Mouse (Mus musculus): ENCODE measurements around the gene Irgc1. TPM values are rescaled to one million over a fixed set of nuclear protein-coding genes. Genes with fewer than 3 reads are reported as not detected.

Irgc1 gene
- polyA plus RNA-seq, 1 experiment from 2014 or later, result 0.29 TPM

DNA sequence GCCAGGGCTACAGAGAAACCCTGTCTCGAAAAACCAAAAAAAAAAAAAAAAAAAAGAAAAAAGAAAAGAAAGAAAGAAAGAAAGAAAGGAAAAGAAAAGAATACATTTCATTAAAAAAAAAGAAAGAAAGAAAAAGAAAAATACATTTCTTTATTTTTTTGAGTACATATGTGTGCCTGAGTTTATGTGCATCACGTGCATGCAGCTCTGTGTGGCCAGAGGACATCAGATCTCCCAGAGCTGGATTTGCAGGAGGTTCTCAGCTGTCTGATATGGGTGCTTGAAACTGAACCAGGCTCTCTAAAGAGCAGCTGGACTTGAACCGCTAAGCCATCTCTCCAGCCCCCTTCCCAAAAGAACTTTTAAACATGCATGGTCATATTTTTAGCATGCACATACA, 58.0 kb downstream of the Irgc1 start:
- WGBS, result 74% methylated on average over 3 of the region's 3 CpGs
- H3K4me3 ChIP-seq (ENCODE audit: low read length), result no peak overlapping the region

GRCm38 (mm10) chr7:24391687-24392086, 60.4 kb downstream of the Irgc1 start:
- H3K27ac ChIP-seq (ENCODE audit: low read length), result no peak overlapping the region
- H3K27me3 ChIP-seq (ENCODE audit: control insufficient read depth, insufficient read depth, low read length), result no peaks in the 10 kb centered on the region
- no peaks in the 10 kb centered on the region for H3K4me1 ChIP-seq (ENCODE audit: control insufficient read depth, insufficient read depth, low read length)
- H3K4me2 ChIP-seq (ENCODE audit: low read depth, low read length), result no peak overlapping the region
- H3K9me3 ChIP-seq (replicated peaks; ENCODE audit: control insufficient read depth, low read length), result no peaks in the 10 kb centered on the region
- no peaks in the 10 kb centered on the region for H3K36me3 ChIP-seq (ENCODE audit: control insufficient read depth, insufficient read depth)
- no peak overlapping the region for H3K9ac ChIP-seq (ENCODE audit: low read length)
- 62% methylated on average over 2 of the region's 2 CpGs for WGBS
- no peak overlapping the region for H3K4me3 ChIP-seq (ENCODE audit: low read length)
- ATAC-seq (replicated peaks; ENCODE audit: extremely low read depth, insufficient read depth, low FRiP score), result no peak

More for the DNA sequence above, 58.0 kb downstream of the Irgc1 start:
- Histone ChIP-seq H3K27me3 (ENCODE audit: control insufficient read depth, insufficient read depth, low read length) (no peaks in the 10 kb centered on the region), H3K36me3 (ENCODE audit: control insufficient read depth, insufficient read depth) (no peaks in the 10 kb centered on the region), H3K9me3 (replicated peaks; ENCODE audit: control insufficient read depth, low read length) (no peaks in the 10 kb centered on the region), H3K27ac (ENCODE audit: low read length) (no peak overlapping the region), H3K9ac (ENCODE audit: low read length) (no peak overlapping the region), H3K4me1 (ENCODE audit: control insufficient read depth, insufficient read depth, low read length) (no peaks in the 10 kb centered on the region; the same call in 1 of the 2 replicates), H3K4me2 (ENCODE audit: low read depth, low read length) (no peak overlapping the region)
- no peak for ATAC-seq (replicated peaks; ENCODE audit: extremely low read depth, insufficient read depth, low FRiP score)

DNA sequence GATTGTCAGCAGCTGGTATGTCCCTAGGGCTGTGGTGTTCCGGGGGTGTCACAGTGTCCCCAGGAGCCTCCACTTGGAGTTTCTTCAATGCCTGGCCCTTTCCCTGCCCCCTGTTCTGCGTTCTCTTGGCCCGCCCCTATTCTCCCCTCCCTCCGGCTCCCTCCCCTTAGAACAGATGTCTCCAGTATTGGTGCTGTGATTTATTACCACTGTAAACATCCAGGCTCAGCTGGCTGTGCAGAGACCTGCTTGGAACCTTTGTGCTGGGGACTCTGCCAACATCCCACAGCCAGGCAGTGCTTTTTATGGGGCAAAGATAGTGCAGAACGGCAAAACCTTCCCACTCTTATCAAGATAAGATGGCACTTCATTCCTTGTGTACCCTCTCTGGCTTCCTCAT, 61.0 kb downstream of the Irgc1 start:
- no peak overlapping the region for H3K9ac ChIP-seq (ENCODE audit: low read length)
- ATAC-seq (replicated peaks; ENCODE audit: extremely low read depth, insufficient read depth, low FRiP score), result no peak
- H3K36me3 ChIP-seq (ENCODE audit: control insufficient read depth, insufficient read depth), result no peaks in the 10 kb centered on the region
- WGBS, result 39% methylated on average over 5 of the region's 5 CpGs
- H3K4me1 ChIP-seq (ENCODE audit: control insufficient read depth, insufficient read depth, low read length), result no peaks in the 10 kb centered on the region
- H3K27ac ChIP-seq (ENCODE audit: low read length), result no peak overlapping the region
- no peak overlapping the region for H3K4me2 ChIP-seq (ENCODE audit: low read depth, low read length)
- H3K27me3 ChIP-seq (ENCODE audit: control insufficient read depth, insufficient read depth, low read length), result no peaks in the 10 kb centered on the region
- no peaks in the 10 kb centered on the region for H3K9me3 ChIP-seq (replicated peaks; ENCODE audit: control insufficient read depth, low read length)
- no peak overlapping the region for H3K4me3 ChIP-seq (ENCODE audit: low read length)

- no peaks in the 10 kb centered on the region for H3K9me3 ChIP-seq (replicated peaks; ENCODE audit: control insufficient read depth, low read length)
- no peaks in the 10 kb centered on the region for H3K27me3 ChIP-seq (ENCODE audit: control insufficient read depth, insufficient read depth, low read length)
- no peaks in the 10 kb centered on the region for H3K36me3 ChIP-seq (ENCODE audit: control insufficient read depth, insufficient read depth)
- H3K4me1 ChIP-seq (ENCODE audit: control insufficient read depth, insufficient read depth, low read length), result no peaks in the 10 kb centered on the region
- no peak for ATAC-seq (replicated peaks; ENCODE audit: extremely low read depth, insufficient read depth, low FRiP score)
- H3K4me3 ChIP-seq (ENCODE audit: low read length), result no peak overlapping the region
- no peak overlapping the region for H3K27ac ChIP-seq (ENCODE audit: low read length)
- H3K4me2 ChIP-seq (ENCODE audit: low read depth, low read length), result no peak overlapping the region
- H3K9ac ChIP-seq (ENCODE audit: low read length), result no peak overlapping the region
- WGBS, result 67% methylated on average over 7 of the region's 7 CpGs
Measured at GRCm38 (mm10) chr7:24390512-24390911, 61.6 kb downstream of the Irgc1 start.

GRCm38 (mm10) chr7:24389516-24390187, 62.4 kb downstream of the Irgc1 start:
- Histone ChIP-seq H3K27ac (ENCODE audit: low read length) (no peak overlapping the region), H3K4me3 (ENCODE audit: low read length) (no peak overlapping the region), H3K4me2 (ENCODE audit: low read depth, low read length) (no peak overlapping the region), H3K27me3 (ENCODE audit: control insufficient read depth, insufficient read depth, low read length) (peaks cover under 1% of the 10 kb centered on the region; the same call in 1 of the 2 replicates), H3K36me3 (ENCODE audit: control insufficient read depth, insufficient read depth) (no peaks in the 10 kb centered on the region), H3K9ac (ENCODE audit: low read length) (no peak overlapping the region), H3K9me3 (replicated peaks; ENCODE audit: control insufficient read depth, low read length) (no peaks in the 10 kb centered on the region), H3K4me1 (ENCODE audit: control insufficient read depth, insufficient read depth, low read length) (no peaks in the 10 kb centered on the region)
- ATAC-seq (replicated peaks; ENCODE audit: extremely low read depth, insufficient read depth, low FRiP score), result no peak
- WGBS, result 47% methylated on average over 13 of the region's 13 CpGs

GRCm38 (mm10) chr7:24387059-24387556, 65.0 kb downstream of the Irgc1 start:
- H3K9me3 ChIP-seq (replicated peaks; ENCODE audit: control insufficient read depth, low read length), result no peaks in the 10 kb centered on the region
- no peaks in the 10 kb centered on the region for H3K4me1 ChIP-seq (ENCODE audit: control insufficient read depth, insufficient read depth, low read length)
- no peak for ATAC-seq (replicated peaks; ENCODE audit: extremely low read depth, insufficient read depth, low FRiP score)
- H3K4me3 ChIP-seq (ENCODE audit: low read length), result no peak overlapping the region
- no peaks in the 10 kb centered on the region for H3K36me3 ChIP-seq (ENCODE audit: control insufficient read depth, insufficient read depth)
- WGBS, result 63% methylated on average over 10 of the region's 10 CpGs
- no peak overlapping the region for H3K27ac ChIP-seq (ENCODE audit: low read length)
- H3K27me3 ChIP-seq (ENCODE audit: control insufficient read depth, insufficient read depth, low read length), result peaks cover 4% of the 10 kb centered on the region; the same call in 1 of the 2 replicates
- no peak overlapping the region for H3K9ac ChIP-seq (ENCODE audit: low read length)
- H3K4me2 ChIP-seq (ENCODE audit: low read depth, low read length), result no peak overlapping the region

GRCm38 (mm10) chr7:24384827-24385226, 67.3 kb downstream of the Irgc1 start:
- H3K4me1 ChIP-seq (ENCODE audit: control insufficient read depth, insufficient read depth, low read length), result no peaks in the 10 kb centered on the region
- H3K9ac ChIP-seq (ENCODE audit: low read length), result no peak overlapping the region
- WGBS, result 8% methylated on average over 11 of the region's 11 CpGs
- H3K27ac ChIP-seq (ENCODE audit: low read length), result no peak overlapping the region
- H3K27me3 ChIP-seq (ENCODE audit: control insufficient read depth, insufficient read depth, low read length), result peaks cover 4% of the 10 kb centered on the region; the same call in 1 of the 2 replicates
- H3K36me3 ChIP-seq (ENCODE audit: control insufficient read depth, insufficient read depth), result no peaks in the 10 kb centered on the region
- ATAC-seq (replicated peaks; ENCODE audit: extremely low read depth, insufficient read depth, low FRiP score), result no peak
- no peak overlapping the region for H3K4me3 ChIP-seq (ENCODE audit: low read length)
- H3K9me3 ChIP-seq (replicated peaks; ENCODE audit: control insufficient read depth, low read length), result no peaks in the 10 kb centered on the region
- H3K4me2 ChIP-seq (ENCODE audit: low read depth, low read length), result no peak overlapping the region

GRCm38 (mm10) chr7:24384070-24384469, 68.0 kb downstream of the Irgc1 start:
- H3K27me3 ChIP-seq (ENCODE audit: control insufficient read depth, insufficient read depth, low read length), result peaks cover 4% of the 10 kb centered on the region; the same call in 1 of the 2 replicates
- H3K4me2 ChIP-seq (ENCODE audit: low read depth, low read length), result no peak overlapping the region
- no peak for ATAC-seq (replicated peaks; ENCODE audit: extremely low read depth, insufficient read depth, low FRiP score)
- no peaks in the 10 kb centered on the region for H3K36me3 ChIP-seq (ENCODE audit: control insufficient read depth, insufficient read depth)
- 49% methylated on average over 6 of the region's 6 CpGs for WGBS
- H3K4me3 ChIP-seq (ENCODE audit: low read length), result no peak overlapping the region
- no peak overlapping the region for H3K9ac ChIP-seq (ENCODE audit: low read length)
- no peak overlapping the region for H3K27ac ChIP-seq (ENCODE audit: low read length)
- no peaks in the 10 kb centered on the region for H3K4me1 ChIP-seq (ENCODE audit: control insufficient read depth, insufficient read depth, low read length)
- no peaks in the 10 kb centered on the region for H3K9me3 ChIP-seq (replicated peaks; ENCODE audit: control insufficient read depth, low read length)

DNA sequence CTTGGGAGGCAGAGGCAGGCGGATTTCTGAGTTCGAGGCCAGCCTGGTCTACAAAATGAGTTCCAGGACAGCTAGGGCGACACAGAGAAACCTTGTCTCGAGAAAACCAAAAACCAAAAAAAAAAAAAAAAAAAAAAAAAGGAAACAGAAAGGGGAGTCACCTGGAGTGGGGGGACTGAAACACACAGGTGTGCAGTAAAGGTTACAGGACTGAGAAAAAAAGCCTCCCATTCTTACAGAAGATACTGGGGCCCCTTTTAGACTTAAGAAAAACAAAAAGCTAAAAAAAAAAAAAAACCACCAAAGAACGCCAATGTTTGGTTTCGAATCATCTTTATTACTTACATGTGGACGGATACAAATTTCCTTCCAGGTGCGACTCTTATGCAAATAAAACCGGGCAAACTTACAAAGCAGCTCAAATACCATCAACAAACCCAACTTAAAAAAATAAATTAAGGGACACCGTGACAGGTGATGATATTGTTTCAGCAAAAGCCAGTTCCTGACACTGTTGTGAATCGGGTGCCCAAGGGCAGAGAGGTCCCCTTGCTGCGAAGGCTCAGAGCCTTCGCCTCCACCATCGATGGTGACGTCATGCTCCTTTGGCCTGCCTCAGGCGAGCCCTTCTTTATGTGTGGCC, 69.2 kb downstream of the Irgc1 start:
- no peaks in the 10 kb centered on the region for H3K4me1 ChIP-seq (ENCODE audit: control insufficient read depth, insufficient read depth, low read length)
- ATAC-seq (replicated peaks; ENCODE audit: extremely low read depth, insufficient read depth, low FRiP score), result no peak
- H3K9ac ChIP-seq (ENCODE audit: low read length), result no peak overlapping the region
- no peak overlapping the region for H3K4me2 ChIP-seq (ENCODE audit: low read depth, low read length)
- H3K27me3 ChIP-seq (ENCODE audit: control insufficient read depth, insufficient read depth, low read length), result peaks cover 4% of the 10 kb centered on the region; the same call in 1 of the 2 replicates
- H3K9me3 ChIP-seq (replicated peaks; ENCODE audit: control insufficient read depth, low read length), result no peaks in the 10 kb centered on the region
- H3K27ac ChIP-seq (ENCODE audit: low read length), result no peak overlapping the region
- no peak overlapping the region for H3K4me3 ChIP-seq (ENCODE audit: low read length)
- WGBS, result 75% methylated on average over 16 of the region's 16 CpGs
- no peaks in the 10 kb centered on the region for H3K36me3 ChIP-seq (ENCODE audit: control insufficient read depth, insufficient read depth)
